Mouse (Mus musculus) cortical plate, adult 2 months (tissue): ENCODE measurements around the gene Cbx7.

Experiments used
- CTCF ChIP-seq: fragments of 200-500 bp; IDR thresholded peaks from 2 replicates; pipeline ENCODE4 v1.5.1; 2011; ENCODE audit warnings: mild to moderate bottlenecking, control low read depth, low read length; ENCODE audit not compliant: insufficient read depth; ENCODE audit errors: extremely low read depth
- POLR2A ChIP-seq: fragments of 200-500 bp; IDR thresholded peaks from 2 replicates; pipeline ENCODE4 v1.6.1; 2011; ENCODE audit warnings: mild to moderate bottlenecking, low read length, control low read depth; ENCODE audit not compliant: insufficient read depth; ENCODE audit errors: extremely low read depth

- no peak for TF ChIP-seq CTCF
- TF ChIP-seq POLR2A, result no peak
Measured at GRCm38 (mm10) chr15:79951226-79951625, 19.7 kb downstream of the Cbx7 start.
